Mouse (Mus musculus) stomach, postnatal 0 days (tissue): ENCODE data around the gene Gm10134.

ENCODE experiments used
- CTCF ChIP-seq: IDR thresholded peaks from 2 replicates; pipeline ENCODE4 v1.5.1; 2016; ENCODE audit warnings: antibody characterized with exemption, low read depth, mild to moderate bottlenecking, moderate library complexity
- EP300 ChIP-seq: optimal IDR thresholded peaks from 2 replicates; pipeline ENCODE3; 2016; ENCODE audit warnings: antibody characterized with exemption

DNA sequence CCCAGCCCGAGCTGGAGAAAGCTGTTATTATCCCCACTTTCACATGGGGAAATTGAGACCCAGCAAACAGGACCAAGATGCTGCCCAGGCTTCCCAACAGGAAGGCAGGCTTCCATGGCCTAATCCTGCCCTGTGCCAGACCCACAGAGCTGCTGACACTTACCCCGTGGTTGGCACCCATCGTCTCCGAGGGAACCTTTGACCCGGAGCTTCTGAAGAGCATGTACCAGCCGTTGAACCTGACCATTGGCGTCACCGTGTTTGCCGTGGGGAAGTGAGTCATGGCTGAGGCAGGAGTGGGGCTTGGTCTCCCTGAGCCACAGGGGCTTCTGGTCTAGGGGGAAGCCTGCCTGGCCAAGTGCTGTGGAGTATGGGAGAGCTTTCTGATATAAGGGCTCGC is 2.9 kb upstream of the Gm10134 start:
- TF ChIP-seq CTCF (no peak), EP300 (no peak)
